Mouse (Mus musculus): ENCODE results near the gene Wfdc21. TPM values are rescaled to one million over a fixed set of nuclear protein-coding genes. Genes with fewer than 3 reads are reported as not detected.

Wfdc21 gene
- polyA plus RNA-seq (2015; fragmentation: Illumina TruSeq; extraction: RNeasy Lipid Tissue Mini Kit (QIAGEN cat#74804); ENCODE audit: insufficient read depth, low read depth, low replicate concordance) = not detected

DNA sequence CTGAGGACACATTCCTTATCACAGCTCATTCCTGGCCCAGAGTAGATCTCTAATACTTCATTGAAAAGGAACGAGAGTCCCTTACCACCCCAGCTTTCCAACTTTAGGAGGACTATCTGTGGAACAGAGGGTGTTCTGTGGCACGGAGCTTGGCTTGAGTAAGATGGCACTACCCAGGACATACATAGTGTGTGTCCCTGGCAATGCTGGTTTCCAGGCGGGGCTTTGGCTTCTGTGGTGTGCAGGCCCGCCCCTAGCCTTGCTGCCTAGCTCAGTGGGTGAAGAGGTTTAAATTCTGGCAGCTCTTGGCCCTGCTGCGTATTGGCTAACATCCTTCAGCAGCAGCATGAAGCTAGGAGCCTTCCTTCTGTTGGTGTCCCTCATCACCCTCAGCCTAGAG, at the start of gene Wfdc21:
Wfdc21 (plus strand) TSS at position 260 of the 400 bp plus-strand sequence.

DNA sequence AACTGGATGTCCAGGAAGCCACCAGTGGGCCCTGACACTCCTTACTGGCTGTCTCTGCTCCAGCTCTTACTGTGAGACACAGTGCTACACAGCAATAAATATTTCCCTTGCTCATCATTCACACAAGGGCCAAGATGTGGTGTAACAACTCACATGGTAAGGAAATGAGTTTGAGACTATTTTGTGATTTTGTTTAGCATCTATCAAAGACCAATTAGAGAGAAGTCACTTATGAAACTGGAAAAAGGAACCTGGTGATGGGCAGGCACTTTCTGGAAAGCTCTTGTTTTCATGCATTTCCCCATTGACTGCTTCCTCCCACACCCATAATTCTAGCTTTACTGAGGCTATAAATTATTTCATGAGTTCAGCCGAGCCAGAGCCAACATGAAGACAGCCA, 43.0 kb upstream of the Wfdc21 start, which contains the start of gene Wfdc17:
Wfdc17 (plus strand) TSS at position 287 of the 400 bp plus-strand sequence.

DNA sequence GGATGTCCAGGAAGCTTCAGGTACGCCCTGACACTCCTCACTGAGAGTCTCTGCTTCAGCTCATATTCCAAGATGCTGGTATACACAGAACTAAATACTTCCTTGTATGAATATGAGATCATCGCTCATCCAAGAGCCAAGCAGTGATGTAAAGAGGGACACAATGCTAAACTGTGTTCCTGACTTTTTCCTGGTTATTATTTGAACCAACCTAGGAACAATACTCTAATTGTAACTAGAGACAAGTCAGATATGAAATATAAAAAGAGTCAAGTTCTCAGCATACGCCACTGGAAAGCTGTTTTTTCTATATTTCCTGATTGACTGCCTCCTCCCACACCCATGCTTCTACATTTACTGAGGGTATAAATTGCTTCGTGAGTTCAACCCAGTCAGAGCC, 38.0 kb upstream of the Wfdc21 start, which contains the start of gene Wfdc18:
Wfdc18 (plus strand) TSS at position 301 of the 400 bp plus-strand sequence.

DNA sequence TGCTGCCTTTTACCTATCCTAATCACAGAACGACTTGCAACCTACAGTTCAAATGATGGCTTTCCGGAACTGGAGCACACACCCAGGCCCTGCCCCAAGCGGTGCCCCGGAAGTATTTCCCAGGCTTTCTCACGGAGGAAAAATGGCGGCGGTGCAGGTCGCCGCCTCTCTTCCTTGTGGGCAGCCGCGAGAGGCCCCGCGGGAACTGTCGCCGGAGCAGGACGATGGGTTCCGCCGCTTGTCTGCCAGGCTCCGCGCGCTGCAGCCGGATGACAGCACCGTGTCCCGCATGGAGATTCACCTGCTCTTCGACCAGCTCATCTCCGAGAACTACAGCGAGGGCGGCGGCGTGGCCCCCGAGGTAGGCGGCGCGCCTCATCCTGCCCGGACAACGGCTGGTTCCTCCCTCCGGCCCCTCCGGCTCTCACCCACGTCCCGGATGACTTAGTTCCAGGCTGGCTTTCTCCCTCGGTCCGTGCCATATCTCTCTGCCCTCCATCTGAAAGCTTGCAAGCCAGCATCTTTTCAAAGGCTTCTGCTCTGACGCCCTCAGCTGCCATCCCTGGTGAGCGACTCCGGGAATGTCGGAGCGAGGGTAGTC, 6.9 kb downstream of the Wfdc21 start, which contains the start of gene Heatr6:
Heatr6 (plus strand) TSS at position 116 of the 601 bp plus-strand sequence.

Other genes with a start within 250 kb of the Wfdc21 start
- not detected for gene Heatr9, start 224.8 kb upstream of the Wfdc21 start, polyA plus RNA-seq (2015; fragmentation: Illumina TruSeq; extraction: RNeasy Lipid Tissue Mini Kit (QIAGEN cat#74804); ENCODE audit: insufficient read depth, low read depth, low replicate concordance)
- gene Ccl5, start 216.4 kb upstream of the Wfdc21 start, polyA plus RNA-seq (2015; fragmentation: Illumina TruSeq; extraction: RNeasy Lipid Tissue Mini Kit (QIAGEN cat#74804); ENCODE audit: insufficient read depth, low read depth, low replicate concordance) = not detected
- 9.2 TPM for gene Ccl9, start 168.3 kb upstream of the Wfdc21 start, polyA plus RNA-seq (2015; fragmentation: Illumina TruSeq; extraction: RNeasy Lipid Tissue Mini Kit (QIAGEN cat#74804); ENCODE audit: insufficient read depth, low read depth, low replicate concordance)
- gene Ccl6, start 153.9 kb upstream of the Wfdc21 start, polyA plus RNA-seq (2015; fragmentation: Illumina TruSeq; extraction: RNeasy Lipid Tissue Mini Kit (QIAGEN cat#74804); ENCODE audit: insufficient read depth, low read depth, low replicate concordance) = 23.3 TPM
- not detected for gene Rpl9-ps1, start 101.3 kb upstream of the Wfdc21 start, polyA plus RNA-seq (2015; fragmentation: Illumina TruSeq; extraction: RNeasy Lipid Tissue Mini Kit (QIAGEN cat#74804); ENCODE audit: insufficient read depth, low read depth, low replicate concordance)
- gene Ccl3, start 97.6 kb upstream of the Wfdc21 start, polyA plus RNA-seq (2015; fragmentation: Illumina TruSeq; extraction: RNeasy Lipid Tissue Mini Kit (QIAGEN cat#74804); ENCODE audit: insufficient read depth, low read depth, low replicate concordance) = not detected
- gene Ccl4, start 84.4 kb upstream of the Wfdc21 start, polyA plus RNA-seq (2015; fragmentation: Illumina TruSeq; extraction: RNeasy Lipid Tissue Mini Kit (QIAGEN cat#74804); ENCODE audit: insufficient read depth, low read depth, low replicate concordance) = not detected
- gene Wfdc17, start 42.9 kb upstream of the Wfdc21 start, polyA plus RNA-seq (2015; fragmentation: Illumina TruSeq; extraction: RNeasy Lipid Tissue Mini Kit (QIAGEN cat#74804); ENCODE audit: insufficient read depth, low read depth, low replicate concordance) = 11.9 TPM
- not detected for gene Wfdc18, start 37.9 kb upstream of the Wfdc21 start, polyA plus RNA-seq (2015; fragmentation: Illumina TruSeq; extraction: RNeasy Lipid Tissue Mini Kit (QIAGEN cat#74804); ENCODE audit: insufficient read depth, low read depth, low replicate concordance)
- gene Heatr6, start 6.8 kb downstream of the Wfdc21 start, polyA plus RNA-seq (2015; fragmentation: Illumina TruSeq; extraction: RNeasy Lipid Tissue Mini Kit (QIAGEN cat#74804); ENCODE audit: insufficient read depth, low read depth, low replicate concordance) = 2.3 TPM
- gene Hnf1b, start 103.1 kb downstream of the Wfdc21 start, polyA plus RNA-seq (2015; fragmentation: Illumina TruSeq; extraction: RNeasy Lipid Tissue Mini Kit (QIAGEN cat#74804); ENCODE audit: insufficient read depth, low read depth, low replicate concordance) = 16.9 TPM
- gene Ddx52, start 195.1 kb downstream of the Wfdc21 start, polyA plus RNA-seq (2015; fragmentation: Illumina TruSeq; extraction: RNeasy Lipid Tissue Mini Kit (QIAGEN cat#74804); ENCODE audit: insufficient read depth, low read depth, low replicate concordance) = 4.4 TPM
- 5.4 TPM for gene Synrg, start 217.5 kb downstream of the Wfdc21 start, polyA plus RNA-seq (2015; fragmentation: Illumina TruSeq; extraction: RNeasy Lipid Tissue Mini Kit (QIAGEN cat#74804); ENCODE audit: insufficient read depth, low read depth, low replicate concordance)

Data from pancreas, adult 10 weeks (tissue).